Mouse (Mus musculus): ENCODE results near the gene Grik4.

- TF ChIP-seq CTCF (IDR thresholded peaks at IDR 0.05; ENCODE audit: control insufficient read depth, insufficient read depth, insufficient replicate concordance, low read depth, low read length) (no peak), POLR2A (IDR thresholded peaks at IDR 0.05; ENCODE audit: control insufficient read depth, low read depth, low read length) (no peak)
Measured at GRCm38 (mm10) chr9:42871681-42872080, 72.6 kb downstream of the Grik4 start.
